Mouse (Mus musculus): ENCODE data around the gene Iyd. TPM values are rescaled to one million over a fixed set of nuclear protein-coding genes. Genes with fewer than 3 reads are reported as not detected.

Iyd gene
- polyA plus RNA-seq, 1 experiment from 2014 or later: 43.4 TPM

DNA sequence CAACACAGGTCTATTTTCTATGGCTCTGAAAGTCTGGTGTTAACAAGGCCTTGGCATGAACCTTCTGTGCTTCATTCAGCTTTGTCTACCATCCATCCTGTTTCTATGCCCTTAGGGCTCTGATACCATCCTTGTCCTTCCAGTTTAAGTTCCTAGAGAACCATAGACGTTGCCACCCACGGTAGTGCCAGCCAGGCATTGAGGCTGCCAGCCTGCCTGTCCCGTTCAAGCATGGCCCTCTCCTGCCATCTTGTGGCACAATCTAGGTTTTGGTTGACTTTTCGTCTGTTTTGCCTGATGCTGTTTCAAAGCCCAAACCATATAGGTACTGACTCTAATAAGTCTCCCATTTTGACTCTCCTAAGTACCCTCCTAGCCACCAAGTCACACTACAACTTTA lies 8.7 kb upstream of the Iyd start:
- H3K27ac ChIP-seq (ENCODE audit: low read depth): no peak overlapping the region
- TF ChIP-seq CTCF (IDR thresholded peaks at IDR 0.05; ENCODE audit: low read depth): peak; percentile 88
- no peak for TF ChIP-seq EP300 (IDR thresholded peaks at IDR 0.05; ENCODE audit: low read depth)
- H3K9me3 ChIP-seq (ENCODE audit: low read length): no peaks in the 10 kb centered on the region
- ATAC-seq: no peak
- H3K4me1 ChIP-seq (ENCODE audit: insufficient read depth): no peaks in the 10 kb centered on the region
- 2% methylated on average over 4 of the region's 4 CpGs for WGBS (ENCODE audit: insufficient replicate concordance)
- H3K36me3 ChIP-seq (replicated peaks; ENCODE audit: insufficient read depth, low read length): no peaks in the 10 kb centered on the region
- H3K4me2 ChIP-seq (ENCODE audit: low read depth, low read length): no peak overlapping the region
- no peak overlapping the region for H3K4me3 ChIP-seq (ENCODE audit: low read depth, low read length)
- H3K27me3 ChIP-seq (ENCODE audit: insufficient read depth, low read length): no peaks in the 10 kb centered on the region
- DNase-seq: peak; percentile 64
- no peak overlapping the region for H3K9ac ChIP-seq (replicated peaks)

GRCm38 (mm10) chr10:3534445-3534844 lies 5.6 kb upstream of the Iyd start:
- no peak overlapping the region for H3K4me2 ChIP-seq (ENCODE audit: low read depth, low read length)
- ATAC-seq: no peak
- H3K9ac ChIP-seq (replicated peaks): no peak overlapping the region

GRCm38 (mm10) chr10:3536361-3536760 lies 3.7 kb upstream of the Iyd start:
- no peak overlapping the region for H3K9ac ChIP-seq (replicated peaks)
- no peak overlapping the region for H3K4me3 ChIP-seq (ENCODE audit: low read depth, low read length)
- DNase-seq (no peak), ATAC-seq (no peak)
- H3K4me1 ChIP-seq (ENCODE audit: insufficient read depth): no peaks in the 10 kb centered on the region; the same call in 1 of the 2 replicates
- H3K27me3 ChIP-seq (ENCODE audit: insufficient read depth, low read length): no peaks in the 10 kb centered on the region
- 68% methylated on average over 1 of the region's 1 CpGs for WGBS (ENCODE audit: insufficient replicate concordance)
- H3K9me3 ChIP-seq (ENCODE audit: low read length): no peaks in the 10 kb centered on the region
- H3K36me3 ChIP-seq (replicated peaks; ENCODE audit: insufficient read depth, low read length): no peaks in the 10 kb centered on the region
- H3K27ac ChIP-seq (ENCODE audit: low read depth): no peak overlapping the region
- no peak overlapping the region for H3K4me2 ChIP-seq (ENCODE audit: low read depth, low read length)
- no peak for TF ChIP-seq CTCF (IDR thresholded peaks at IDR 0.05; ENCODE audit: low read depth)
- no peak for TF ChIP-seq EP300 (IDR thresholded peaks at IDR 0.05; ENCODE audit: low read depth)

More at GRCm38 (mm10) chr10:3534445-3534844, 5.6 kb upstream of the Iyd start:
- no peak overlapping the region for H3K4me3 ChIP-seq (ENCODE audit: low read depth, low read length)
- 6% methylated on average over 7 of the region's 7 CpGs for WGBS (ENCODE audit: insufficient replicate concordance)
- H3K27me3 ChIP-seq (ENCODE audit: insufficient read depth, low read length): no peaks in the 10 kb centered on the region
- TF ChIP-seq EP300 (IDR thresholded peaks at IDR 0.05; ENCODE audit: low read depth) (no peak), CTCF (IDR thresholded peaks at IDR 0.05; ENCODE audit: low read depth) (peak; percentile 78)
- H3K4me1 ChIP-seq (ENCODE audit: insufficient read depth): no peaks in the 10 kb centered on the region
- DNase-seq: peak; percentile 46
- no peaks in the 10 kb centered on the region for H3K36me3 ChIP-seq (replicated peaks; ENCODE audit: insufficient read depth, low read length)
- H3K27ac ChIP-seq (ENCODE audit: low read depth): no peak overlapping the region
- H3K9me3 ChIP-seq (ENCODE audit: low read length): no peaks in the 10 kb centered on the region

GRCm38 (mm10) chr10:3549384-3549783 lies 9.3 kb downstream of the Iyd start:
- Histone ChIP-seq H3K36me3 (replicated peaks; ENCODE audit: insufficient read depth, low read length) (peaks cover 2% of the 10 kb centered on the region; the same call in 1 of the 2 replicates), H3K9ac (replicated peaks) (no peak overlapping the region), H3K27me3 (ENCODE audit: insufficient read depth, low read length) (no peaks in the 10 kb centered on the region), H3K27ac (ENCODE audit: low read depth) (no peak overlapping the region), H3K9me3 (ENCODE audit: low read length) (no peaks in the 10 kb centered on the region), H3K4me1 (ENCODE audit: insufficient read depth) (no peaks in the 10 kb centered on the region), H3K4me2 (ENCODE audit: low read depth, low read length) (no peak overlapping the region), H3K4me3 (ENCODE audit: low read depth, low read length) (no peak overlapping the region)
- 62% methylated on average over 2 of the region's 2 CpGs for WGBS (ENCODE audit: insufficient replicate concordance)
- ATAC-seq: no peak
- no peak for DNase-seq
- no peak for TF ChIP-seq CTCF (IDR thresholded peaks at IDR 0.05; ENCODE audit: low read depth)
- TF ChIP-seq EP300 (IDR thresholded peaks at IDR 0.05; ENCODE audit: low read depth): no peak

GRCm38 (mm10) chr10:3555128-3555527 lies 15.1 kb downstream of the Iyd start:
- H3K4me1 ChIP-seq (ENCODE audit: insufficient read depth): no peaks in the 10 kb centered on the region
- H3K4me2 ChIP-seq (ENCODE audit: low read depth, low read length): no peak overlapping the region
- H3K9me3 ChIP-seq (ENCODE audit: low read length): no peaks in the 10 kb centered on the region
- DNase-seq (no peak), ATAC-seq (no peak)
- 52% methylated on average over 5 of the region's 5 CpGs for WGBS (ENCODE audit: insufficient replicate concordance)
- H3K4me3 ChIP-seq (ENCODE audit: low read depth, low read length): no peak overlapping the region
- no peak overlapping the region for H3K9ac ChIP-seq (replicated peaks)
- TF ChIP-seq EP300 (IDR thresholded peaks at IDR 0.05; ENCODE audit: low read depth) (no peak), CTCF (IDR thresholded peaks at IDR 0.05; ENCODE audit: low read depth) (peak; percentile 38)
- no peak overlapping the region for H3K27ac ChIP-seq (ENCODE audit: low read depth)
- no peaks in the 10 kb centered on the region for H3K36me3 ChIP-seq (replicated peaks; ENCODE audit: insufficient read depth, low read length)
- no peaks in the 10 kb centered on the region for H3K27me3 ChIP-seq (ENCODE audit: insufficient read depth, low read length)

DNA sequence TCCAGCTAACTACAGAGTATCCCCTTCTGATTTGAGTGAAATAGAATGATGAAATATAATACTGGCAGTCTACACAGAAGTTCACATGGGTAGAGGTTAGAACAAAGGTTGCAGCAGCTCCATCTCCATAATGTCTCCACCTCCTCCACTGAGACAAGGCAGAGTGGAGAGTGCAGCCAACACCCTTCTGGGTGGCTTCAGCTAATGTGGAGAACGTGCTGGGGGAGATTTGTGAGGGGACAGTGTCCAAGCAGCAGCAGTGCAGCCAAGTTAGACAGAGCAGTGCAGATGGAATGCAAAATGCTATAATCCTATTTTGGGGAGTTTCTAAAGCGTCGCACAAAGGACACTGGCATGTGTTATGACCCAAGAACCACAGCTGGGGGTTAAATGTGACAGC lies 16.5 kb downstream of the Iyd start:
- no peak overlapping the region for H3K27ac ChIP-seq (ENCODE audit: low read depth)
- H3K4me3 ChIP-seq (ENCODE audit: low read depth, low read length): no peak overlapping the region
- no peaks in the 10 kb centered on the region for H3K27me3 ChIP-seq (ENCODE audit: insufficient read depth, low read length)
- WGBS (ENCODE audit: insufficient replicate concordance): 68% methylated on average over 3 of the region's 3 CpGs
- H3K9me3 ChIP-seq (ENCODE audit: low read length): no peaks in the 10 kb centered on the region
- DNase-seq (no peak), ATAC-seq (no peak)
- no peak overlapping the region for H3K4me2 ChIP-seq (ENCODE audit: low read depth, low read length)
- H3K36me3 ChIP-seq (replicated peaks; ENCODE audit: insufficient read depth, low read length): no peaks in the 10 kb centered on the region
- TF ChIP-seq CTCF (IDR thresholded peaks at IDR 0.05; ENCODE audit: low read depth): no peak
- TF ChIP-seq EP300 (IDR thresholded peaks at IDR 0.05; ENCODE audit: low read depth): no peak
- no peak overlapping the region for H3K9ac ChIP-seq (replicated peaks)
- H3K4me1 ChIP-seq (ENCODE audit: insufficient read depth): no peaks in the 10 kb centered on the region

DNA sequence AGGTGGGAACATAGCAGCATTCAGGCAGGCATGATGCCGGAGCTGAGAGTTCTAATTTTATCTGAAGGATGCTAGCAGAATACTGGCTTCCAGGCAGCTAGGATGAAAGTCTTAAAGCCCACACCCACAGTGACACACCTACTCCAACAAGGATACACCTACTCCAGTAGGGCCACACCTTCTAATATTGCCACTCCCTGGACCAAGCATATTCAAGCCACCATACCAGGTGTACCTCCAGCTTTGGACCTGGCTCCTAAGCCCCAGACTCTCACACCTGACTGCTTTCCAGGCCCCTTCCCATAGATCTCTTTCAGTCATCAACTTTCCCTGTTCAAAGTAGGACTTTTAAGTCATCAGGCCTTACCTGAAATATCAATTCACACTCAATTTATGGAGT lies 19.1 kb downstream of the Iyd start:
- DNase-seq (no peak), ATAC-seq (no peak)
- H3K4me3 ChIP-seq (ENCODE audit: low read depth, low read length): no peak overlapping the region
- no peak overlapping the region for H3K4me2 ChIP-seq (ENCODE audit: low read depth, low read length)
- H3K9me3 ChIP-seq (ENCODE audit: low read length): no peaks in the 10 kb centered on the region
- 96% methylated on average over 1 of the region's 1 CpGs for WGBS (ENCODE audit: insufficient replicate concordance)
- no peak for TF ChIP-seq CTCF (IDR thresholded peaks at IDR 0.05; ENCODE audit: low read depth)
- no peak for TF ChIP-seq EP300 (IDR thresholded peaks at IDR 0.05; ENCODE audit: low read depth)
- H3K36me3 ChIP-seq (replicated peaks; ENCODE audit: insufficient read depth, low read length): no peaks in the 10 kb centered on the region
- no peak overlapping the region for H3K27ac ChIP-seq (ENCODE audit: low read depth)
- H3K4me1 ChIP-seq (ENCODE audit: insufficient read depth): no peaks in the 10 kb centered on the region
- H3K9ac ChIP-seq (replicated peaks): no peak overlapping the region
- H3K27me3 ChIP-seq (ENCODE audit: insufficient read depth, low read length): no peaks in the 10 kb centered on the region

Data from liver, postnatal 0 days (tissue).